10 mouse cellular contexts compared by ENCODE assay signal in the genomic region with DNA sequence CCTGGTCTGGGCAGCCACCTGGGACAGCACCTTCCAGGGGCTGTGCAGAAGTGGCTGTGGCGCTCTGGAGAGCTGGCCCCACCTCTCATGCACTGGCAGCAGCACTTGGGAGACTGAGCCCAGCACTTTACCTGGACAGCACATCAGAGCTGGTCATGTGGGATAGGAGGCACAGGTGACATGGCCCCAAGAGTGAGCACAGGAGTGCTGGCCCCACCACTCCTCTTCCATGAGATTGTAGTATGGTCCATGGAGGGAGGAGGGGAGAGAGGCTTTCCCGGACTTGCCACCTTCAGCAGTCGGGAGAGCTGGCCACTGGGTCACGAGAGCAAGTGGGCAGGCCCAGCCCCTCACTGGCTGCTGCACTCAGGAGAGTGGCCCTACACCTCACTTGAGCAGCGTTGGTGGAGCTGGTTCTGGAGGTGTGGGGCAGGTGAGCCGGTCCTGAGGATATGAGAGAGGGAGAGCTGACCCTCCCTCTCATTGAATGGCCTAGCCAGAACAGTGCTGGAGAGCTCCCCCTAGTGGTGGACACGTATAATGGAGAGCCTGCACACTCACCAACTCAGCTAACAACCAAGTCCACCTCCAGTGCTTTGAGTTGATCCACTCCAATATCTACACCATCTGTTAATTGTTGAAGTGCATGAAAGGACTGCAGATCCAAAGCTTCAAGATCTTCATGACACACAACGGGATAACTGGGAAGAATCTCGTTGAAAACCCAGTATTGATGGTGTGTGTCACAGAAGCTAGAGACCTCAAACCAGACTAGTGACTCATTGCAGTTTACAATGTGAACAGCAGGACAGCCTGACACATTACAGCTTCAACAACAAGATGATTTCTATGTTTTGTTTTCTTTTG. TPM values are rescaled to one million over a fixed set of nuclear protein-coding genes. Genes with fewer than 3 reads are reported as not detected.
DNase-seq lines count a peak whose midpoint lies in the region; ATAC-seq and TF ChIP-seq lines count a peak whose summit lies in the region.
"Had no signal": no experiment of that assay in that cellular context is flagged by ENCODE, and none has a peak within 500 bp of the region (broad histone marks: within the 10 kb centered on the region; RNA-seq: fewer than 3 reads in every experiment).

No protein-coding gene starts in this region.

- H3K4me1 ChIP-seq in heart, adult 2 months (ENCODE audit: control insufficient read depth, insufficient read depth, low read length): no peaks in the 10 kb centered on the region
- H3K4me1 ChIP-seq in limb, embryonic 10.5 days: no peaks in the 10 kb centered on the region
- H3K4me1 ChIP-seq in midbrain, embryonic 15.5 days: no peaks in the 10 kb centered on the region

- DNase-seq in heart, adult 2 months: peak; percentile 37 to 42
- no peak for DNase-seq in heart, postnatal 25 days (ENCODE audit: low spot score)
- DNase-seq in ES-CJ7 (ENCODE audit: low read depth, low spot score): peak; percentile 84
- DNase-seq in cerebellum, postnatal 10 days: peak; percentile 71 to 78
- DNase-seq in heart, postnatal 10 days: peak; percentile 39 to 60
- DNase-seq in limb, embryonic 10.5 days (ENCODE audit: low spot score): peak; percentile 46
- DNase-seq in testis, postnatal 14 days (ENCODE audit: low spot score): peak; percentile 27

- no peaks in the 10 kb centered on the region for H3K27me3 ChIP-seq in heart, adult 2 months (ENCODE audit: control insufficient read depth, insufficient read depth, low read length)
- H3K27me3 ChIP-seq in limb, embryonic 10.5 days (ENCODE audit: low read depth, poor library complexity, severe bottlenecking): no peaks in the 10 kb centered on the region
- H3K27me3 ChIP-seq in midbrain, embryonic 15.5 days (replicated peaks): no peaks in the 10 kb centered on the region
- H3K27me3 ChIP-seq: megakaryocyte, embryonic 14.5 days had no signal

- H3K36me3 ChIP-seq in heart, adult 2 months (ENCODE audit: control insufficient read depth, insufficient read depth, low read length): no peaks in the 10 kb centered on the region
- no peaks in the 10 kb centered on the region for H3K36me3 ChIP-seq in limb, embryonic 10.5 days
- no peaks in the 10 kb centered on the region for H3K36me3 ChIP-seq in midbrain, embryonic 15.5 days (replicated peaks)

- no peak for TF ChIP-seq EP300 in heart, adult 2 months (IDR thresholded peaks at IDR 0.05; ENCODE audit: insufficient read depth, low read depth, low read length)

- TF ChIP-seq POLR2A in heart, adult 2 months (IDR thresholded peaks at IDR 0.05; ENCODE audit: insufficient read depth, low read depth, low read length): no peak

- no peak overlapping the region for H3K4me2 ChIP-seq in midbrain, embryonic 15.5 days

- 63% methylated on average over 9 of the region's 9 CpGs for WGBS in heart, adult 2 months
- WGBS in limb, embryonic 10.5 days: 63% methylated on average over 9 of the region's 9 CpGs
- WGBS in midbrain, embryonic 15.5 days: 63% methylated on average over 9 of the region's 9 CpGs

- no peak overlapping the region for H3K27ac ChIP-seq in heart, adult 2 months
- no peak overlapping the region for H3K27ac ChIP-seq in limb, embryonic 10.5 days
- no peak overlapping the region for H3K27ac ChIP-seq in midbrain, embryonic 15.5 days

- intact Hi-C loops in heart, adult 2 months (cut with DNase I): no loop called here
- intact Hi-C loops in heart, postnatal 25 days (cut with DNase I): no loop called here
- intact Hi-C loops in heart, postnatal 10 days (cut with DNase I): no loop called here

- TF ChIP-seq CTCF in heart, adult 2 months (IDR thresholded peaks at IDR 0.05): peak; percentile 89

- no peaks in the 10 kb centered on the region for H3K79me2 ChIP-seq in heart, adult 2 months (replicated peaks; ENCODE audit: control insufficient read depth, insufficient read depth, low read length)

- H3K4me3 ChIP-seq in heart, adult 2 months: no peak overlapping the region
- H3K4me3 ChIP-seq in limb, embryonic 10.5 days: no peak overlapping the region
- no peak overlapping the region for H3K4me3 ChIP-seq in midbrain, embryonic 15.5 days
- H3K4me3 ChIP-seq: erythroblast, embryonic 14.5 days; megakaryocyte, embryonic 14.5 days had no signal

- 0 out of 2 replicates have a peak, but pooled peaks have one; percentile 27 for ATAC-seq in midbrain, embryonic 15.5 days (replicated peaks)

- no peaks in the 10 kb centered on the region for H3K9me3 ChIP-seq in limb, embryonic 10.5 days (replicated peaks)
- H3K9me3 ChIP-seq in midbrain, embryonic 15.5 days: no peaks in the 10 kb centered on the region
- H3K9me3 ChIP-seq: megakaryocyte, embryonic 14.5 days had no signal

- H3K9ac ChIP-seq in heart, adult 2 months (ENCODE audit: low read depth, low read length): no peak overlapping the region
- H3K9ac ChIP-seq in midbrain, embryonic 15.5 days: no peak overlapping the region

RNA-seq across cellular contexts. Expression of a gene that starts 16.3 kb away (rescaled TPM):
- under 1 TPM; 0.57 TPM for total RNA-seq in heart, adult 2 months (2021)
- 0.41 and 0.53 TPM in 2 replicates for polyA plus RNA-seq in heart, adult 2 months (2012; rRNA removed)
- total RNA-seq in heart, postnatal 25 days (2021): under 1 TPM; 0.34 to 0.67 TPM
- under 1 TPM; 0.27 to 0.29 TPM for total RNA-seq in heart, postnatal 10 days (2021)
- polyA plus RNA-seq in limb, embryonic 10.5 days (2016; fragmentation: Nextera tagmentation; extraction: Ambion mirVana): not detected in 2 replicates
- not detected in 2 replicates for polyA plus RNA-seq in midbrain, embryonic 15.5 days (2015; fragmentation: Nextera tagmentation; extraction: Ambion mirVana)
- polyA plus RNA-seq: erythroblast, embryonic 14.5 days had no signal

RNA-seq across cellular contexts. Expression of a gene that starts 55.9 kb away (rescaled TPM):
- 10 to 100 TPM; 18.7 to 20.4 TPM for total RNA-seq in heart, adult 2 months (2021)
- polyA plus RNA-seq in heart, adult 2 months (2012; rRNA removed): 12.3 and 15.3 TPM in 2 replicates
- total RNA-seq in heart, postnatal 25 days (2021): 10 to 100 TPM; 20.0 to 20.3 TPM
- total RNA-seq in heart, postnatal 10 days (2021): 10 to 100 TPM; 19.6 to 22.7 TPM
- polyA plus RNA-seq in limb, embryonic 10.5 days (2016; fragmentation: Nextera tagmentation; extraction: Ambion mirVana): 8.0 and 9.5 TPM in 2 replicates
- polyA plus RNA-seq in midbrain, embryonic 15.5 days (2015; fragmentation: Nextera tagmentation; extraction: Ambion mirVana): 11.8 and 13.3 TPM in 2 replicates

RNA-seq across cellular contexts. Expression of a gene that starts 57.5 kb away (rescaled TPM):
- 100 to 1,000 TPM; 112 to 145 TPM for total RNA-seq in heart, adult 2 months (2021)
- polyA plus RNA-seq in heart, adult 2 months (2012; rRNA removed): 24.6 and 42.3 TPM in 2 replicates
- total RNA-seq in heart, postnatal 25 days (2021): 100 to 1,000 TPM; 118 to 122 TPM
- 100 to 1,000 TPM; 129 to 144 TPM for total RNA-seq in heart, postnatal 10 days (2021)
- polyA plus RNA-seq in limb, embryonic 10.5 days (2016; fragmentation: Nextera tagmentation; extraction: Ambion mirVana): 27.5 and 32.6 TPM in 2 replicates
- 64.0 and 64.4 TPM in 2 replicates for polyA plus RNA-seq in midbrain, embryonic 15.5 days (2015; fragmentation: Nextera tagmentation; extraction: Ambion mirVana)
